Mouse (Mus musculus) right cerebral cortex, postnatal 25 days (tissue): ENCODE measurements around the gene Wdr46.
"Not testable (repeated sequence)": the region's sequence is repeated elsewhere in the genome, so short reads cannot be mapped to it uniquely, and the experiment has no call there.

Source experiments
- DNase-seq: peaks from one replicate; pipeline ENCODE4 v3.0.0; 2022

The Wdr46 gene

GRCm38 (mm10) chr17:33930280-33931158 is 9.9 kb upstream of the Wdr46 start:
- DNase-seq: peak; percentile 73

DNA sequence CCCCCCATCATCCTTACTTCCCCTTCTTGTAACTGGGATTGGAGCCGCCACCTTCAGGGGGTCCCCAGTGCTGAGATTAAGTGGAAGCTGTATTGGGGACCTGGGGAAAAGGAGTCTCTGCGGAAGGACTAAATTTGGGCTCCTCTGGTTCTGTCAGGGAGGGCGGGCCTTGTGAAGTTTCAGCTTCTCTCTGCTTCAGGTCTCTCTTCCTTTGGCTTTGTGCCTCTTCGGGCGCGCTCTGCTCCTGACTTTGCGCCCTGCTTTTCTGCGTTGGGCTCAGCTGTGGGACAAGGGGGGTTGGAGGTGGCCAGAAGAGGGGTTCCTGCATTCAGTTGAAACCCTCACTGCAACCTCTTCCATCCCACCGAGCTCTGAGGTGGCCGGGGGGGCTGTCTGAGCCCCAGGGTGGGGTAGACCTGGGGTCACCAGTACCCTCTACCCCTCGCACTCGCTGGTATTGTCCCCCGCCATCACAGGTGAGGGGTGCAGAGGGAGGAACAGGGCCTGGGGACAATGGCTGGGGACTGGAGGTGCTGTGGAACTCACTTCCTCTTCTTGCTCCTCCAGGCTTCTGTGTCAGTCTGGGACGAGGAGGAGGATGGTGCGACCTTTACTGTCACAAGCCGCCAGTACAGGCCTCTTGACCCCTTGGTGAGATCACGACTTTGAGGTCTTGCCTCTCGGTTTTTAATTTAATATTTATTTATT is 9.1 kb upstream of the Wdr46 start:
- DNase-seq: no peak

GRCm38 (mm10) chr17:33931947-33932346 is 8.5 kb upstream of the Wdr46 start:
- no peak for DNase-seq

DNA sequence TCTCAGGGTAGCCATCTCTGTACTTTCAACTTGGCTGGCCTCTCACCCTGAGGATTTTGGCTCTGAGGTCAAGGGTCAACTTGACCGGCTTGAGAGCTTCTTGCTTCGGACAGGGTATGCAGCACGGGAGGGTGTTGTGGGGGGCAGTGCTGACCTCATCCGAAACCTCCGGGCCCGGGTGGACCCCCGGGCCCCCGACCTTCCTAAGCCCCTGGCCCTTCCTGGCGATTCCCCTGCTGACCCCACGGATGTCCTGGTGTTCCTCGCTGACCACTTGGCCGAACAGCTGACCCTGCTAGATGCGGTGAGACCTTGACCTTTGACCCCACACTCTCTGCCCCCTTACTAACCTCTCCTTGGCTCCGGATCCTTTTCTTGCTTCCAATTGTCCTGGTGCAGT is 8.0 kb upstream of the Wdr46 start:
- no peak for DNase-seq

- no peak for DNase-seq
Observed at GRCm38 (mm10) chr17:33932970-33933369, 7.5 kb upstream of the Wdr46 start.

- DNase-seq: no peak
Observed at GRCm38 (mm10) chr17:33935422-33936055, 4.9 kb upstream of the Wdr46 start.

GRCm38 (mm10) chr17:33936993-33937392 is 3.5 kb upstream of the Wdr46 start:
- no peak for DNase-seq

- DNase-seq: no peak
Observed at GRCm38 (mm10) chr17:33938783-33939182, 1.7 kb upstream of the Wdr46 start.

DNA sequence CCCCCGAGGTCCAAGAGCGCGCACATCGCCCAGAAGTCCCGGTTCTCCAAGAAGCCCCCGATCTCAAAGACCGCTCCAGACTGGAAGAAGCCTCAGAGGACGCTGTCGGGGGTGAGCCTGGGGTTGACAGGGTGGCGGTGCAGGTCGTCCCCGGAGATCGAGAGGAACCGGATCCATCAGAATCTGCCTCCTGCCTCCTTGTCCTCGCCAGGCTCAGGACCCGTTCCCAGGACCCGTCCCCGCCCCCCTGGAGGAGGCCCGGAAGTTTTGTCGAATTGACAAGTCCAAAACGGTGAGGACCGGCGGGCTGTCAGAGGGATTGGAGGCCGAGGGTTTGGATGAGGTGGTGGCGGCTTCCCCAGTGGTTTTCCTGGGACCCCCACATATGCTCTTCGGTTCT is 521 bp downstream of the Wdr46 start:
- no peak for DNase-seq

GRCm38 (mm10) chr17:33941381-33941780 is 921 bp downstream of the Wdr46 start:
- DNase-seq: no peak

- no peak for DNase-seq
Observed at GRCm38 (mm10) chr17:33943454-33943853, 3.0 kb downstream of the Wdr46 start.

- no peak for DNase-seq
Observed at GRCm38 (mm10) chr17:33947430-33948089, 7.1 kb downstream of the Wdr46 start.

DNA sequence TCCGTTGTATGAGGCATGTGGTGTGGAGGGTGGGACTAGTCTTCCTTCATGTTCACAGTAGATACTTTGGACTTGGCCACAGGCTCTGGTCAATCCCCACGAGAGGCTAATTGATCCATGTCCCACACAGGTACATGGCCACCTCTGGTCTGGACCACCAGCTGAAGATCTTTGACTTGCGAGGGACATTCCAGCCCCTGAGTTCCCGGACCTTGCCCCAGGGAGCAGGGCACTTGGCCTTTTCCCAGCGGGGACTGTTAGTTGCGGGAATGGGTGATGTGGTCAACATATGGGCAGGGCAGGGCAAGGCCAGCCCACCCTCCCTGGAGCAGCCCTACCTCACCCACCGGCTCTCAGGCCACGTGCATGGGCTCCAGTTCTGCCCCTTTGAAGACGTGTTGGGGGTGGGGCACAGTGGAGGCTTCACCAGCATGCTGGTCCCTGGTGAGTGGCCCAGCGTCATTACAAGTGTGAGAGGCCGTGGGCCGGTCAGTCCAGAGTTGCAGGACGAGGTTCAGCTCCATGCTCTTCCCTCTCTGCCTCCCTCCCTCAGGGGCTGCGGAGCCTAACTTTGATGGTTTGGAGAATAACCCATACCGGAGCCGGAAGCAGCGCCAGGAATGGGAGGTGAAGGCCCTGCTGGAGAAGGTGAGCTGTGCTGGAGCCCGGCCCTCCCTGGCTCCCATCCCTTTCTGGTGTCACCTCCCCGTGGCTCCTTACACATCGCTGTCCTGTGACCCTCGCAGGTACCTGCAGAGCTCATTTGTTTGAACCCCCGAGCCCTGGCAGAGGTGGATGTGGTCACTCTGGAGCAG is 7.8 kb downstream of the Wdr46 start:
- DNase-seq: no peak

- no peak for DNase-seq
Observed at GRCm38 (mm10) chr17:33948905-33949537, 8.6 kb downstream of the Wdr46 start.

GRCm38 (mm10) chr17:33950131-33950625 is 9.7 kb downstream of the Wdr46 start:
- no peak for DNase-seq

- peak; percentile 78 for DNase-seq
Observed at GRCm38 (mm10) chr17:33951021-33951946, 10.8 kb downstream of the Wdr46 start, which contains the start of gene B3galt4. TSS of gene B3galt4 (minus strand) at chr17:33951488.

- DNase-seq: not testable (repeated sequence)
Observed at GRCm38 (mm10) chr17:33952015-33952414, 11.6 kb downstream of the Wdr46 start.

- DNase-seq: no peak
Observed at GRCm38 (mm10) chr17:33952879-33953278, 12.4 kb downstream of the Wdr46 start.

DNA sequence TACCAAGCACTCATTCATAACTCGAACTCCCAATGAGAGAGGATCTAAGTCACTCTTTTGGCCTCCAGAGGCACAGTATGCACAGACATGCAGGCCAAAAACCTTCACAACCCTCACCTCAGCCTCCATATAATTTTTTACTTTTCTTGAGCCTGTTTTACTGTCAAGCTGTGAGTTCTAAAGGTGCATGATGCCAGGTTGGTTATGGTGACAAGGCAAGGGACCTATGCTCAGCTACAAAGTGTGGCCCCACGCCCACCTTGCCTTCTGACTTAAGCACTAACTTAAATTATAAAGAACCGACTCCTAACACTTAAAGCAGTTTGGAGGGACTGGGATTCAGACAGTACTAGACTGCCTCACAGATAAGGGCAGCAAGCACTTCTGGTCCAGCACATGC is 12.8 kb downstream of the Wdr46 start:
- no peak for DNase-seq

DNA sequence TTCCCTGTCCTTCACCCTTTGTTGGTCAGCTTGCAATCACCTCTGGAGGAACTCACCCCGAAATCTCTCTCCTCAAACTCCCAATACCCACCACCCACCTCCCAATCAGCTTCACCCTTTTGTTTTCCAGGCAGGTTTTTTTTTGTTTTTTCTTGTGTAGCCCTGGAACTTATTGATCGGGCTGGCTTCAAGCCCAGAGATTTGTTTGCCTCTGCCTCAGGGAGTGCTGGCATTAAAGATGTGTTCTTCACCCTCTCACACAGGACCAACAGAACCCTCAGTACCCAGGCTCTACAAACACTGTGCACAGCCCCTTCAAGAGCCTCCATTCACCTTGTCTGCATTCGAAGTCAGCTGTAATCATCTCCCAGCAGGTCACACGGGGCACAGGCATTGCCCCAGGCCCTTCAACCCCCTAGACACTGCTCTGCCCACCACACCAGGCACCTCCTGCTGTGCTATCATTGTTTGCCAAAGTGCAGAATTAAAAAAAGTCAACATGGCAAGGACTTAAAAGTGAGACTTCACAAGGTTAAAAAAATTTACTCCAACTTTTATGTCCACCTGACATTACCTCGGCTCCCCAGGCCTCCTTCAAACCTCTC is 13.6 kb downstream of the Wdr46 start:
- no peak for DNase-seq
